Mouse (Mus musculus) heart, adult 2 months (tissue): ENCODE measurements around the gene Dzip1l.

ENCODE experiments used
- CTCF ChIP-seq: fragments of 200-600 bp; IDR thresholded peaks from 2 replicates; pipeline ENCODE4 v1.8.1; 2022; ENCODE audit warnings: antibody characterized with exemption, mild to moderate bottlenecking, moderate library complexity
- EP300 ChIP-seq: fragments of 200-500 bp; IDR thresholded peaks from 2 replicates; pipeline ENCODE4 v1.6.1; 2011; ENCODE audit warnings: low read depth, low read length, control low read depth; ENCODE audit not compliant: insufficient read depth
- POLR2A ChIP-seq: fragments of 200-500 bp; IDR thresholded peaks from 2 replicates; pipeline ENCODE4 v1.6.1; 2011; ENCODE audit warnings: mild to moderate bottlenecking, low read depth, low read length, control low read depth; ENCODE audit not compliant: insufficient read depth

DNA sequence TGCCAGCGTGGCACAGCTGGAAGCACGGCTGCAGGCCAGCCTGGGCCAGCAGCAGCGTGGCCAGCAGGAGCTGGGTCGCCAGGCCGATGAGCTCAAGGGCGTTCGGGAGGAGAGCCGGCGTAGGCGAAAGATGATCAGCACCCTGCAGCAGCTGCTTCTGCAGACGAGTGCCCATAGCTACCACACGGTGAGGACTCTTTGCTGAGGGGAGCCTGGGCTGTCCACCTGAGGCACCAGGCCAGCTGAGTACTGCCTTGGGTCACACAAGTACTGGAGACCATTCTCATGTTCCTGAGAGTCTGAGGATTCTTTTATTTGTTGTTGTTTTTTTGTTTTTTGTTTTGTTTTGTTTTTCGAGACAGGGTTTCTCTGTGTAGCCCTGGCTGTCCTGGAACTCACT, 8.4 kb downstream of the Dzip1l start:
- TF ChIP-seq POLR2A (no peak), CTCF (no peak), EP300 (no peak)
